Mouse (Mus musculus): ENCODE data around the gene 4430402I18Rik. TPM values are rescaled to one million over a fixed set of nuclear protein-coding genes. Genes with fewer than 3 reads are reported as not detected.

Gene 4430402I18Rik
- polyA plus RNA-seq, 1 experiment: 0.72 TPM

DNA sequence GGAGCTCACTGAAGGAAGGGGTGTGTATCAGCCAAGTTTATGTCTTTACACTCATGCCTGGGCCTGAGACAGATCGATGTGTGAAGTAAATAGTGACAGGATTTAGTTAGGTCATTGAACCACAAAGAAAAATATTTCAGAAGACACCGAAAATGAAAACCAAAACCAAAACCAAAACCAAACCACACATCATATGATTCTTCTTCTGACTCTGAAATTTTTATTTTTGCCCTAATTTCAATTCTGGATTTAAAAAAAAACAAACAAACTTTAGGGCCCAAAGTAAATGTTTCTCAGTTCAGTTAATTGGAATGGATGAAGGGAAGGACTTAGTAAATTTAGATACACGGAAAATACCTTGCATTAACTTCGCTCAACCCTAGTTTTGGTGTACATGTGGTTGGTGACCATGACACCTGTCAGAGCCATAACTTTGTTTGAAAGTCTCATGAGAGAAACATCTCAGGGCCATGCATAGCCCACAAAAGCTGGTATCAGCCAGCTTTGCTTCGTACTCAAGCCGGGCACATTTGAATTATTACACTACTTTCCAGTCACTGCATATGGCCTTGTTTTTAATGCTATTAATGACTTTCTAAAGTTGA, 98.2 kb downstream of the 4430402I18Rik start:
- Histone ChIP-seq H3K27ac (ENCODE audit: insufficient read depth, low read length) (no peak overlapping the region), H3K4me3 (ENCODE audit: low read depth, low read length) (no peak overlapping the region), H3K36me3 (ENCODE audit: control insufficient read depth, insufficient read depth, low read length, poor library complexity, severe bottlenecking) (no peaks in the 10 kb centered on the region), H3K4me1 (ENCODE audit: control insufficient read depth, insufficient read depth, low read length) (peaks cover 3% of the 10 kb centered on the region), H3K9ac (ENCODE audit: low read depth, poor library complexity, severe bottlenecking) (no peak overlapping the region), H3K27me3 (ENCODE audit: control insufficient read depth, insufficient read depth, low read length, poor library complexity, severe bottlenecking) (no peaks in the 10 kb centered on the region), H3K9me3 (replicated peaks; ENCODE audit: control insufficient read depth, insufficient read depth, low read length, poor library complexity, severe bottlenecking) (no peaks in the 10 kb centered on the region)
- TF ChIP-seq CTCF (IDR thresholded peaks at IDR 0.05; ENCODE audit: low read depth, low read length) (no peak), EP300 (IDR thresholded peaks at IDR 0.05; ENCODE audit: insufficient read depth, low read depth, low read length) (no peak), POLR2A (IDR thresholded peaks at IDR 0.05; ENCODE audit: insufficient read depth, low read length) (no peak)

DNA sequence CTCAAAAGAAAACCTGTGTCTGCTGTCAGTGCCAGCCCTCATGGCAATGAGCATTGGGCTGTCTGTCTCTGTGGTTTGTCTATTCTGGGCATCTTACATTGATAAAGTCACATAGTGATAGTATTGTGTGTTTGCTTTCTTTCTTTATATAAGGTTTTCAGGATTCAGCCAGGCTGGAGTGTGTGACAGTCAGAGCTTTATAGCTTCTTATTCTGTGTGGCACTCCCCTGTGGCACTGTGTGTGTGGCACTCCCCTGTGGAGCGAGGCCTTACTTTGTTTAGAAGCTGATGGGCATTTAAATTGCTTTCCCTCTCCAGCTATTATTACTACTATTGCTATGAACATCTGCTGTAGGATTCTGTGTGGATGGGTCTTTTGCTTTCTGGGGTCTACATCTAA, 102.1 kb downstream of the 4430402I18Rik start:
- Histone ChIP-seq H3K36me3 (ENCODE audit: control insufficient read depth, insufficient read depth, low read length, poor library complexity, severe bottlenecking) (no peaks in the 10 kb centered on the region), H3K4me3 (ENCODE audit: low read depth, low read length) (no peak overlapping the region), H3K27ac (ENCODE audit: insufficient read depth, low read length) (no peak overlapping the region), H3K9ac (ENCODE audit: low read depth, poor library complexity, severe bottlenecking) (no peak overlapping the region), H3K27me3 (ENCODE audit: control insufficient read depth, insufficient read depth, low read length, poor library complexity, severe bottlenecking) (no peaks in the 10 kb centered on the region), H3K4me1 (ENCODE audit: control insufficient read depth, insufficient read depth, low read length) (no peaks in the 10 kb centered on the region), H3K9me3 (replicated peaks; ENCODE audit: control insufficient read depth, insufficient read depth, low read length, poor library complexity, severe bottlenecking) (no peaks in the 10 kb centered on the region)
- no peak for TF ChIP-seq CTCF (IDR thresholded peaks at IDR 0.05; ENCODE audit: low read depth, low read length)
- no peak for TF ChIP-seq POLR2A (IDR thresholded peaks at IDR 0.05; ENCODE audit: insufficient read depth, low read length)
- no peak for TF ChIP-seq EP300 (IDR thresholded peaks at IDR 0.05; ENCODE audit: insufficient read depth, low read depth, low read length)

- TF ChIP-seq EP300 (IDR thresholded peaks at IDR 0.05; ENCODE audit: insufficient read depth, low read depth, low read length): no peak
- TF ChIP-seq CTCF (IDR thresholded peaks at IDR 0.05; ENCODE audit: low read depth, low read length): no peak
- TF ChIP-seq POLR2A (IDR thresholded peaks at IDR 0.05; ENCODE audit: insufficient read depth, low read length): no peak
- Histone ChIP-seq H3K27ac (ENCODE audit: insufficient read depth, low read length) (no peak overlapping the region), H3K36me3 (ENCODE audit: control insufficient read depth, insufficient read depth, low read length, poor library complexity, severe bottlenecking) (no peaks in the 10 kb centered on the region), H3K9me3 (replicated peaks; ENCODE audit: control insufficient read depth, insufficient read depth, low read length, poor library complexity, severe bottlenecking) (no peaks in the 10 kb centered on the region), H3K27me3 (ENCODE audit: control insufficient read depth, insufficient read depth, low read length, poor library complexity, severe bottlenecking) (no peaks in the 10 kb centered on the region), H3K4me1 (ENCODE audit: control insufficient read depth, insufficient read depth, low read length) (no peaks in the 10 kb centered on the region), H3K4me3 (ENCODE audit: low read depth, low read length) (no peak overlapping the region), H3K9ac (ENCODE audit: low read depth, poor library complexity, severe bottlenecking) (no peak overlapping the region)
Measured at GRCm38 (mm10) chr19:28864981-28865380, 102.6 kb downstream of the 4430402I18Rik start.

- no peak overlapping the region for H3K4me3 ChIP-seq (ENCODE audit: low read depth, low read length)
- H3K27me3 ChIP-seq (ENCODE audit: control insufficient read depth, insufficient read depth, low read length, poor library complexity, severe bottlenecking): no peaks in the 10 kb centered on the region
- no peaks in the 10 kb centered on the region for H3K4me1 ChIP-seq (ENCODE audit: control insufficient read depth, insufficient read depth, low read length)
- no peak overlapping the region for H3K9ac ChIP-seq (ENCODE audit: low read depth, poor library complexity, severe bottlenecking)
- H3K27ac ChIP-seq (ENCODE audit: insufficient read depth, low read length): no peak overlapping the region
- no peaks in the 10 kb centered on the region for H3K36me3 ChIP-seq (ENCODE audit: control insufficient read depth, insufficient read depth, low read length, poor library complexity, severe bottlenecking)
- no peaks in the 10 kb centered on the region for H3K9me3 ChIP-seq (replicated peaks; ENCODE audit: control insufficient read depth, insufficient read depth, low read length, poor library complexity, severe bottlenecking)
- no peak for TF ChIP-seq EP300 (IDR thresholded peaks at IDR 0.05; ENCODE audit: insufficient read depth, low read depth, low read length)
- no peak for TF ChIP-seq CTCF (IDR thresholded peaks at IDR 0.05; ENCODE audit: low read depth, low read length)
- no peak for TF ChIP-seq POLR2A (IDR thresholded peaks at IDR 0.05; ENCODE audit: insufficient read depth, low read length)
Measured at GRCm38 (mm10) chr19:28863626-28864025, 104.0 kb downstream of the 4430402I18Rik start.

- H3K36me3 ChIP-seq (ENCODE audit: control insufficient read depth, insufficient read depth, low read length, poor library complexity, severe bottlenecking): no peaks in the 10 kb centered on the region
- TF ChIP-seq EP300 (IDR thresholded peaks at IDR 0.05; ENCODE audit: insufficient read depth, low read depth, low read length) (no peak), CTCF (IDR thresholded peaks at IDR 0.05; ENCODE audit: low read depth, low read length) (no peak), POLR2A (IDR thresholded peaks at IDR 0.05; ENCODE audit: insufficient read depth, low read length) (no peak)
- H3K27ac ChIP-seq (ENCODE audit: insufficient read depth, low read length): no peak overlapping the region
- H3K9me3 ChIP-seq (replicated peaks; ENCODE audit: control insufficient read depth, insufficient read depth, low read length, poor library complexity, severe bottlenecking): no peaks in the 10 kb centered on the region
- H3K4me1 ChIP-seq (ENCODE audit: control insufficient read depth, insufficient read depth, low read length): no peaks in the 10 kb centered on the region
- H3K9ac ChIP-seq (ENCODE audit: low read depth, poor library complexity, severe bottlenecking): no peak overlapping the region
- H3K4me3 ChIP-seq (ENCODE audit: low read depth, low read length): no peak overlapping the region
- H3K27me3 ChIP-seq (ENCODE audit: control insufficient read depth, insufficient read depth, low read length, poor library complexity, severe bottlenecking): no peaks in the 10 kb centered on the region
Measured at GRCm38 (mm10) chr19:28860246-28860645, 107.4 kb downstream of the 4430402I18Rik start.

GRCm38 (mm10) chr19:28854831-28855230, 112.8 kb downstream of the 4430402I18Rik start:
- no peaks in the 10 kb centered on the region for H3K9me3 ChIP-seq (replicated peaks; ENCODE audit: control insufficient read depth, insufficient read depth, low read length, poor library complexity, severe bottlenecking)
- H3K9ac ChIP-seq (ENCODE audit: low read depth, poor library complexity, severe bottlenecking): no peak overlapping the region
- TF ChIP-seq POLR2A (IDR thresholded peaks at IDR 0.05; ENCODE audit: insufficient read depth, low read length): no peak
- no peak for TF ChIP-seq CTCF (IDR thresholded peaks at IDR 0.05; ENCODE audit: low read depth, low read length)
- no peak for TF ChIP-seq EP300 (IDR thresholded peaks at IDR 0.05; ENCODE audit: insufficient read depth, low read depth, low read length)
- no peaks in the 10 kb centered on the region for H3K27me3 ChIP-seq (ENCODE audit: control insufficient read depth, insufficient read depth, low read length, poor library complexity, severe bottlenecking)
- H3K36me3 ChIP-seq (ENCODE audit: control insufficient read depth, insufficient read depth, low read length, poor library complexity, severe bottlenecking): no peaks in the 10 kb centered on the region
- no peak overlapping the region for H3K27ac ChIP-seq (ENCODE audit: insufficient read depth, low read length)
- H3K4me1 ChIP-seq (ENCODE audit: control insufficient read depth, insufficient read depth, low read length): no peaks in the 10 kb centered on the region
- no peak overlapping the region for H3K4me3 ChIP-seq (ENCODE audit: low read depth, low read length)

All from ES-Bruce4 (cell line).